Mouse (Mus musculus) lung, embryonic 14.5 days (tissue): ENCODE results near the gene Pomc. TPM values are rescaled to one million over a fixed set of nuclear protein-coding genes. Genes with fewer than 3 reads are reported as not detected.

ENCODE experiments used
- ATAC-seq: fragments of 200-750 bp; cut with Nextera tagmentation; 2 replicates; pipeline ENCODE4 v1.8.0; 2017; ENCODE audit warnings: mild to moderate bottlenecking, moderate TSS enrichment, moderate library complexity; ENCODE audit not compliant: insufficient read depth
- DNase-seq: peaks from one replicate; pipeline ENCODE4 v3.0.0-alpha.2; 2015
- H3K27ac ChIP-seq: fragments of 300-500 bp; sonication (generic); 2 replicates; pipeline ENCODE4 v1.5.1; 2014; ENCODE audit warnings: low read depth, mild to moderate bottlenecking, moderate library complexity
- H3K27me3 ChIP-seq: fragments of 300-500 bp; sonication (generic); 2 replicates; pipeline ENCODE4 v1.6.1; 2014; ENCODE audit warnings: low read length, control low read depth; ENCODE audit not compliant: insufficient read depth
- H3K36me3 ChIP-seq: fragments of 300-500 bp; sonication (generic); 2 replicates; pipeline ENCODE4 v1.6.1; 2014; ENCODE audit warnings: control low read depth; ENCODE audit not compliant: insufficient read depth
- H3K4me1 ChIP-seq: fragments of 300-500 bp; sonication (generic); 2 replicates; pipeline ENCODE4 v1.6.1; 2014; ENCODE audit warnings: antibody characterized with exemption, control low read depth; ENCODE audit not compliant: insufficient read depth
- H3K4me2 ChIP-seq: fragments of 300-500 bp; sonication (generic); 2 replicates; pipeline ENCODE4 v1.6.1; 2014; ENCODE audit warnings: mild to moderate bottlenecking
- H3K4me3 ChIP-seq: fragments of 300-500 bp; sonication (generic); 2 replicates; pipeline ENCODE4 v1.5.1; 2014; ENCODE audit warnings: low read depth, low read length
- H3K9ac ChIP-seq: fragments of 300-500 bp; sonication (generic); 2 replicates; pipeline ENCODE4 v1.6.1; 2014
- H3K9me3 ChIP-seq: fragments of 300-500 bp; sonication (generic); 2 replicates; pipeline ENCODE4 v1.6.1; 2016; ENCODE audit warnings: low read depth, low read length, control low read depth
- CTCF ChIP-seq: IDR thresholded peaks from 2 replicates; pipeline ENCODE4 v1.5.1; 2016; ENCODE audit warnings: antibody characterized with exemption, low read depth
- WGBS: fragments of 180-500 bp; shearing (Covaris S2); extraction: QIAGEN DNeasy Blood & Tissue Kit; methylation state at CpG from one replicate; pipeline ENCODE4 v1.1.7; 2014; 5-methylcytosine and 5-hydroxymethylcytosine counted together
- polyA plus RNA-seq: library from polyadenylated mRNA; unstranded; fragments of >200 nt; fragmentation: Nextera tagmentation; extraction: Ambion mirVana; gene quantifications from 2 replicates; pipeline ENCODE4 v1.2.1, GENCODE M21; 2014

Pomc gene
- polyA plus RNA-seq, 1 experiment from 2014 or later = 2.5 TPM

GRCm38 (mm10) chr12:3944454-3945073 lies 10.2 kb upstream of the Pomc start:
- Histone ChIP-seq H3K36me3 (no peaks in the 10 kb centered on the region), H3K4me2 (no peak overlapping the region), H3K27ac (no peak overlapping the region), H3K4me3 (no peak overlapping the region), H3K9ac (no peak overlapping the region), H3K27me3 (no peaks in the 10 kb centered on the region), H3K9me3 (no peaks in the 10 kb centered on the region), H3K4me1 (no peaks in the 10 kb centered on the region)
- DNase-seq = no peak
- WGBS = 55% methylated on average over 4 of the region's 4 CpGs
- no peak for TF ChIP-seq CTCF
- ATAC-seq = no peak

DNA sequence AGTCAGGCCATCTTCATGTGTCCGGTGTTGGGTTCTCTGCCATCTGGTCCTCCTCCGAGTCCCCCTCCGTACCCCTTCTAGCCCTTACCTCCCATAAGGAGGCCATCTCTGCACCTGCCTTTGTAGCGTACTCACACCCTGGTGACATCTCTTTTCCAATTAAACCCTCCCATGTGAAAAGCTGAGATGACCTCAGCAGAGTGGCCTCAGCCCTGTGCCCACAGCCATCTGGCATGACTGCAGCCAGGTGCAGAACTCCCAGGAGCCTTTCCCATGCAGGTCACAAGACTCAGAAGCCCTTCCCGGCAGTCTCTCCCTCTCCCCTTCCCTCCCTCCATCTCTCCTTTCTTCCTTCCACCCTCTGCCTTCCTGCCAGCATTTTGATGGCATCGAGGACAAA lies 7.2 kb upstream of the Pomc start:
- TF ChIP-seq CTCF = no peak
- Histone ChIP-seq H3K4me1 (no peaks in the 10 kb centered on the region), H3K4me3 (no peak overlapping the region), H3K36me3 (no peaks in the 10 kb centered on the region), H3K9me3 (no peaks in the 10 kb centered on the region), H3K4me2 (no peak overlapping the region), H3K9ac (no peak overlapping the region), H3K27ac (no peak overlapping the region), H3K27me3 (no peaks in the 10 kb centered on the region)
- ATAC-seq (no peak), DNase-seq (no peak)
- 63% methylated on average over 6 of the region's 6 CpGs for WGBS

DNA sequence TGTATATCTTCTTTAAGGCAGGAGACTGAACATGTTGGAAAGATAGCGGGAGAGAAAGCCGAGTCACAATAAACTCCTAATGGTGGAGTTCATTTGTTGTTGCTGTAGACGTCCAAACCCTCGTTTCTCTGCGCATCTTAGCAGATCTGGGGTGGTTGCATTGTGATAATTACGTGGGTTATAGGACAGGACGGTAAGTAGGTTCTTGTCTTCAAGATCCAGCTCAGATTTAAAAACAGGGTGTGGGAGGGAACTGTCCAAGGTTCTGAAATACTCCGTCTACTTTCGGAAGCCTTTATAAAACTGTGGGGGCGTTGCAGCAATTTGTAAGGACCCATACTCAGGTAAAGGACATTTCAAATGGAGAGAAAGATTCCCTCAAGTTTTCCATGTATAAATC lies 620 bp downstream of the Pomc start:
- Histone ChIP-seq H3K9me3 (no peaks in the 10 kb centered on the region), H3K27ac (no peak overlapping the region), H3K4me3 (no peak overlapping the region), H3K27me3 (peaks cover 14% of the 10 kb centered on the region; the same call in 1 of the 2 replicates), H3K4me2 (no peak overlapping the region), H3K4me1 (no peaks in the 10 kb centered on the region), H3K36me3 (no peaks in the 10 kb centered on the region), H3K9ac (no peak overlapping the region)
- ATAC-seq = no peak
- DNase-seq = peak; percentile 88
- TF ChIP-seq CTCF = no peak
- WGBS = 31% methylated on average over 10 of the region's 10 CpGs

DNA sequence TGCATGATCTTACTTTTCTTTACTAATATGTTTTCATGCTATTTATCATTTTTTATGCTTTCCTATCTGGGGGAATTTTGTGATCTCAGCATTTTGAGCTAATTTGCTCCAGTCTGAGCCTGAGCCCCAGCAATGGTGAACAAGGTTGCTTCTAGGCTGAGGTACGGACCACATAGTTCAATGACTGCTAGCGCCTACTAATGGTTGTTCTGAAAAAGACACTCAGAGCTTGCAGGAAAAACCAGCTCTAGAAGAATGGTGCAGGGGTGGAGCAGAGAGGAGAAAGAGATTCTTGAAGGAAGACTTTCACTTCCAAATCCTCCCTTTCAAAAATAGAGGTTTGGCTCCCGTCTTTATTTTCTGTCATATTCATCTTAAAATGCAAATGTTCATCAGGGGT lies 1.6 kb downstream of the Pomc start:
- Histone ChIP-seq H3K4me3 (no peak overlapping the region), H3K27ac (no peak overlapping the region), H3K4me2 (no peak overlapping the region), H3K9ac (no peak overlapping the region), H3K4me1 (no peaks in the 10 kb centered on the region), H3K36me3 (no peaks in the 10 kb centered on the region), H3K27me3 (peaks cover 14% of the 10 kb centered on the region; the same call in 1 of the 2 replicates), H3K9me3 (no peaks in the 10 kb centered on the region)
- ATAC-seq (no peak), DNase-seq (peak; percentile 35)
- TF ChIP-seq CTCF = peak; percentile 29; the same call in 1 of the 2 replicates
- WGBS = 10% methylated on average over 3 of the region's 3 CpGs

- Histone ChIP-seq H3K36me3 (no peaks in the 10 kb centered on the region), H3K9ac (peak overlapping the region; percentile 68), H3K27ac (peak overlapping the region; percentile 91), H3K4me1 (no peaks in the 10 kb centered on the region), H3K9me3 (no peaks in the 10 kb centered on the region), H3K4me3 (peak overlapping the region; percentile 62), H3K27me3 (peaks cover 2% of the 10 kb centered on the region; the same call in 1 of the 2 replicates), H3K4me2 (peak overlapping the region; percentile 92)
- 3% methylated on average over 53 of the region's 53 CpGs for WGBS
- peak; percentile 98 for ATAC-seq
- TF ChIP-seq CTCF = no peak
- peak; percentile 96 for DNase-seq
These were observed 5.2 kb downstream of the Pomc start for GRCm38 (mm10) chr12:3959791-3960543.

- Histone ChIP-seq H3K9me3 (no peaks in the 10 kb centered on the region), H3K4me1 (no peaks in the 10 kb centered on the region), H3K4me3 (peak overlapping the region; percentile 62), H3K36me3 (no peaks in the 10 kb centered on the region), H3K27me3 (no peaks in the 10 kb centered on the region), H3K27ac (peak overlapping the region; percentile 91; the same call in 1 of the 2 replicates), H3K4me2 (peak overlapping the region; percentile 92), H3K9ac (peak overlapping the region; percentile 68)
- peak; percentile 33 for TF ChIP-seq CTCF
- WGBS = 41% methylated on average over 4 of the region's 4 CpGs
- DNase-seq = peak; percentile 27
- ATAC-seq = no peak
These were observed 5.8 kb downstream of the Pomc start for GRCm38 (mm10) chr12:3960553-3960952.

- no peaks in the 10 kb centered on the region for H3K27me3 ChIP-seq
- 0 out of 2 replicates have a peak, but pooled peaks cover 6% of the 10 kb centered on the region for H3K36me3 ChIP-seq
- H3K4me1 ChIP-seq = no peaks in the 10 kb centered on the region
- H3K4me2 ChIP-seq = no peak overlapping the region
- H3K27ac ChIP-seq = no peak overlapping the region
- no peaks in the 10 kb centered on the region for H3K9me3 ChIP-seq
- no peak overlapping the region for H3K9ac ChIP-seq
- 84% methylated on average over 4 of the region's 4 CpGs for WGBS
- no peak for TF ChIP-seq CTCF
- no peak overlapping the region for H3K4me3 ChIP-seq
- DNase-seq (no peak), ATAC-seq (no peak)
These were observed 12.4 kb downstream of the Pomc start for GRCm38 (mm10) chr12:3967196-3967595.
